Mouse (Mus musculus) testis, postnatal 10 days (tissue): ENCODE data around the gene Slc22a14.
"Not testable (repeated sequence)": the region's sequence is repeated elsewhere in the genome, so short reads cannot be mapped to it uniquely, and the experiment has no call there.

Experiments used
- DNase-seq: peaks from one replicate; pipeline ENCODE4 v3.0.0; 2021; ENCODE audit warnings: low spot score

The Slc22a14 gene

DNA sequence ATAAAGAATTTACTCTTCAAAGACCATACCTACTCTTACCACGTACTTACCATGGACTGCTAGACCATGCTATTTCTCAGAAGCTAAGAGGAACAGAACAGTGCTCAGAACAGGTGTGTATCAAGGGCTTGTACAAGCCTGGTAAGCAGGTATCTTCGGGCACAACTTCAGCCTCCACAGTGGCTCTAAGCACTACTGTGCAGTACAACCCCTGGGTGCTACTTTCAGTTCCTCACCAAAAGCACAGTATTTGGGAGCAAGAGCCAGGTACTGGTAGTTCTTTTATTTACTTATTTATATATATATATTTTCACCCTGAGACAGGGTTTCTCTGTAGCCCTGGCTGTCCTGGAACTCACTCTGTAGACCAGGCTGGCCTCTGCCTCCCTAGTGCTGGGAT, 104.5 kb downstream of the Slc22a14 start:
- no peak for DNase-seq

DNA sequence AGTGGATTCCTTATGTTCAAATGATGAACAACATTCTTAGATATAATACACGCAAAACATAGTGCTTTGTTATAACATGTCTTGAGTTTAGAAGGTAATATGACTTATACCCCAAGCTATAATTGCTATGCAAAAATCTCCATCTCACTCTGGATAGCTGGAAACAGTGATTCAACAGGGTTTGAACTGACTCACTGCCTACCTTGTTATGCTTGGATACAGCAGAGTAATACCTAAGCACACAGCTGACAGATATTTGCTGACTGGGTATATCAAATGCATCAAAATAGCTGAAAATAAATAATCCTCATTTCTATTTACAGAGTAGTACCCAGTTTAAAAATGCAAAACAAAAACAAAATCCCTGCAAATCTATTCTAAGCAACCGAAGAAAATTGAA, 106.6 kb downstream of the Slc22a14 start:
- no peak for DNase-seq

DNA sequence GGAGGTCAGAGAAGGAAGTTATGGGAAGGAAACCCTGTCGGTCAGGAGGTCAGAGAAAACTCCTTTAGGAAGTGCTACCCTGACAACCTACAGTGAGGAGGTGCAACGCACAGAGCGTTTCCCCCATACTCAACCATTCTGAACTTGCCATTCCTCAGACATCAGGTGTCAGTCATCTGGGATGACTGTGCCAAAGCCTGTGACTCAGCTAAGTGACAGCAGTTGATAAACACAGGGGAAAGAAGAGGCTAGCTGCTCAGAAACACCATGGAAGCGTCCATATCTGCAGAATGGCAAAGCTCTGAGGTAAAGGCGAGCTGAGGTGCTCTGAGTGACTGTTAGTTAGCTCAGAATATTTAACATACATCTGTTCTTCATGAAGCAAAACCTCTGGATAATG, 107.2 kb downstream of the Slc22a14 start:
- no peak for DNase-seq

DNA sequence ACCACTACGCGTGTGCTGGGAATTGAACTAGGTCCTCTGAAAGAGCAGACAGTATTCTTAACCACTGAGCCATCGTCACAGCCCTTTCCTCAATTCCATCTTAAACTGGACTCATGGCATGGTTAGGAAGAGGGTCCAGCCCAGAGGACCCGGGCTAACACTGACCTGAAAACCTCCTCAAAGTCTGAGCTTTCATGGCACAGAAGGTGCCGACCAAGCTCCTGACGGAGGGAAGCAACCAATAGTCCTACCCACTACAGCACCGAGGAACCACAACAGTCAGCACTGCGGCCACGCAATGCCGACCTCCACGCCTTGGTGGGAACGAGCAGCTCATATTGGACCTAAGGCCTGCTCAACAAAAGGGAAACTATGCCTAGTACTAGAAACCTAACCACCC, 109.2 kb downstream of the Slc22a14 start:
- DNase-seq: no peak

DNA sequence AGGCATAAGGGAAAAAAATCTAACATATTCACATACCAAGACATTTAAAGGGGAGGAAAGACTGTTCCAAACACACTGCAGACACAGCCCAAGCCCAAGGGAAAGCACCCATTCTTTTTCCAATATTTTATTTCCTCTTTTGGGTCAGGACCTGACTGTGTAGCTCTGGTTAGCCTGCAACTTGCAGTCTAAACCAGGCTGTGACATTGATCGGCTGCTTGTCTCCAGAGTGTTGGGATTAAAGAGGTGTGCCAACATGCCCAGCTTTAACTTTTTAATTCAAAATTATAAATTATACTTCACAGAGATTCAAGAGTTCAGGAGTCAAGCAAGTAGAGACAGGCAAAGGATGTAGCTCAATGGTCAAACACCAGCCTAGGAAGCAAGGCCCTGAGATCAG, 110.3 kb downstream of the Slc22a14 start:
- DNase-seq: no peak

- no peak for DNase-seq
These were observed 111.2 kb downstream of the Slc22a14 start for GRCm38 (mm10) chr9:119254187-119254586.

GRCm38 (mm10) chr9:119247996-119248395, 117.4 kb downstream of the Slc22a14 start:
- DNase-seq: no peak

DNA sequence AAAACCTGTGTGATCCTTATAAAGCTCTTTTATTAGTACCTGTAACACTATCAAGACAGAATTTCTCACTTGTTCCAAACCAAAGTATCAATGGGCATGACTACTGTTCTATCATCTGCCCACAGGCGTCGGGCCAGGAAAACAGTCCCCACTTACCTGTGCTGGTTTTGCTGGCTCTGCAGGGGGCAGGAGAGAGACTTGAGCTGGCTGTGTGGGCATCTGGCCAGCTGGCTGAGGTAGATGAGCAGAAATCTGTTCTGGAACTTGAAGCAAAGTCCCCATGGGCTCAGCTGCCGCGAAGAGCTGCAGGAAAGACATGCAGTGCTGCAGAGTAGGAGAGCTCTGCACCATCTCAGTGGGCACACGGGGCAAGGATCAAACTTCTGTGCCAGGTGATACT, 118.5 kb downstream of the Slc22a14 start:
- DNase-seq: peak; percentile 60

GRCm38 (mm10) chr9:119243981-119244380, 121.4 kb downstream of the Slc22a14 start:
- DNase-seq: no peak

DNA sequence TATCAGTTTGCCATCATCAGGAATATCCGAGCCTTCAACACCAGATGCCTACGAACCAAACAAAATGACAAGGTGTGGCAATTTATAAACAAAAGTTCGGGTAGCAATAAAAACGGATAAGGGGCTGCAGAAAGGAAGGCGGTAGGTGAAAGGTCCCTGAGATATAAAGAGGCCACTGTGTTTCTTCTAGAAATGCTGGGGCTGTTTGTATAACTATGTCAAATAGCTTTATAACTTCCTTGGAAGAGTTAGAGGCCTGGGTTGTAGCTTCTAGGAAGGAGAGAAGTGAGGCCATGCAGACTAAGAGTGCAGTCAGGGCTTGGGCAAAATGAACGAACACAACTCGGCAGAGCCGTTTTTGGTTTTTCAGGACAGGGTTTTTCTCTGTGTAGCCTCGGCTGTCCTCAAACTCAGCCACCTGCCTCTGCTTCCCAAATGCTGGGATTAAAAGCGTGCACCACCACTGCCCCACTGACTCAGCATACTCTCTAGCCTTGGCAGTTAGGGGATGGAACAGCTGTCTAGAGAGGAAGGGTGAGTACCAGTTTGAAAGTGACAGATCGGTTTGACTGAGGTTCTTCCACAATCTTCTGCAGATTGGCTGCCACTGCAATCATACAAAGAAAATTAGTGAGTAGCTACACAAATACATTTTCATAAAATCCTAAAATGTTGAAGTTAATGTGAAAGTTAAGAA, 124.0 kb downstream of the Slc22a14 start:
- DNase-seq: no peak

DNA sequence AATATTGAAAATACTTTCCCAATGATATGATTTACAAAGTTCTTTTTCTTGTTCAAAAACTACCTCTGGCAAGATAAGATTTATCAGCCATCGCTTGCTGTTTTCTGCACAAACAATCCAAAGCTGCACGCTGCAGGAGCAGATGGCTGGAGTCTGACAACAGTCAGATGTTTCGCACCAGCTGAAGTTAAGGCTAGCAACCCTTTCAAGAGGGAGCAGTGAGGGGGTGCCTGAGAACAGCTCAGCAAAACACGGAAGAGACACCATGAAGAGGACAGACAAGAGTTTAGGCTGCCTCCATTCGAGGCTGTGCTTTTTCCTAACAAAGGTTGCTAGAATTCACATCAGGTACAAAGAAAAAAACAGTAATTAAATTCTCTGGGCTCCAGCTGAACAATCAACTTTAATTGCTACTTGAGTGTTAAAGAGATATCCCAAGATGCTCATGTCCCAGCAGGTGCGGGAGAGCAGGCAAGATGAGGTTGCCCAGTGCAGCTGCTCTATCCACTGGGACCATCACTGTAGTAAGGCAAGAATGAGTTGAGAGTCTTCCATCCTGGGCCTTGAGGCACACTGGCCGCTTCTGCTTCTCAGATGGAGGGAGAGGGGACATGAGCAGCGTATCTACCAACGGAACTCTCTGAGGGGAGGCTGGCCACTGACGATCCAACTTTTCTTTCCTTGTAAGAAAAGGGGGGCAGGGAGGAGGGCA, 124.9 kb downstream of the Slc22a14 start:
- DNase-seq: no peak

DNA sequence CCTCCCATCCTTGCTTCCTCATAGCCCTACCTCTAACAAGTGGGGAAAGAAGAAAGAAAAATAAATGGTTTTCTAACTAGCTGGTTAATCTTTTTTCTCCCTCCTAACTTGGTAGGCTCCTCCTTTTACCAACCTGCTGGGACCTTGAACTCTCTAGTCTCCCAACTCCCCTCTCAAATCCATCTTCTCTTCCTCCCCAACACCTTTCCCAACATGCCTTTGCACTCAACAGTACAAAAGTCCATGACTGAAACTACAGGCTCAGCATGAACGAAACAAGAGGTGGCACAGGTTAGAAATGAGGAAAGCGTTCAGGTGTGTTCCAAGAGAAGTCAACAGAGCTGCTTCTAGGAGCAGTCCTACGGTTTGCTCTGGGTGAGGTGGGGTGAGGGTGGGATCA, 126.1 kb downstream of the Slc22a14 start:
- no peak for DNase-seq

GRCm38 (mm10) chr9:119238796-119239195, 126.6 kb downstream of the Slc22a14 start:
- no peak for DNase-seq

DNA sequence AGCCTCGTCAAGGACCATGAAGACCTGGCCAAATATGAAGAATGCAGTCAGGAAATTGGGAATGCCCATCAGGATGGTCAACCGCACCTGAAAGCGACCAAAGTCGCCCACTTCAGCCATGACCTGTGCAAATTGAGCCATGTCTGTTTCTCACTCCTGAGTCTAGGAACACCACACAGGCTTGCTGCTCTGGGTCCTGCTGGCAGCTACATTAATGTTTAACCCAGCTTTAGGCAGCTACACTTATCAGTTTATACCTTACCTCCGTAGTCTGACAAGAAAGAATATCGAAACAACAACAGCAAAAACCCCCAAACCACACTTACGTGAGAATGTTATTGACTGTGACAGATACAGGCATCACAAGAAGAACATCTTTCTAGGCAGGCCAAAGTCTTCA, 133.8 kb downstream of the Slc22a14 start:
- no peak for DNase-seq

DNA sequence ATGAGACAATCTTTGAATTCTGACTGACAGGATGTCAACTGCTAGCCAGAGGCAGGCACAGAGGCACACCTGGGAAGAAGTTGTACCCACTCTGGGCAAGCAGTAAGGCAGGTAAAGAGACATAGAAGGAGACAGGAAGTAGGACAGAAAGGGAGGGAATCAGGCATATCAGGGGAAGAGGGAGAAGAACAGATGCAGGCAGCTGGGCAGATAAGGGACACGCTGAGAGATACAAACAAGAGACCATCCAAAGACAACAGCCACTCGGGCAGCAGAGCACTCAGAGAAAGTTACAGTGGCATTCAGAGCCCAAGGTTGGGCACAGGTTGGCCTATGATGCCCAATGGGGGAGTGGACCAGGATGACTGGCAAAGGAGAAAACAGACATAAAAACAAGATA, 134.5 kb downstream of the Slc22a14 start:
- no peak for DNase-seq

- no peak for DNase-seq
These were observed 145.1 kb downstream of the Slc22a14 start for GRCm38 (mm10) chr9:119220249-119220648.

- DNase-seq: no peak
These were observed 145.7 kb downstream of the Slc22a14 start for GRCm38 (mm10) chr9:119219667-119220066.

DNA sequence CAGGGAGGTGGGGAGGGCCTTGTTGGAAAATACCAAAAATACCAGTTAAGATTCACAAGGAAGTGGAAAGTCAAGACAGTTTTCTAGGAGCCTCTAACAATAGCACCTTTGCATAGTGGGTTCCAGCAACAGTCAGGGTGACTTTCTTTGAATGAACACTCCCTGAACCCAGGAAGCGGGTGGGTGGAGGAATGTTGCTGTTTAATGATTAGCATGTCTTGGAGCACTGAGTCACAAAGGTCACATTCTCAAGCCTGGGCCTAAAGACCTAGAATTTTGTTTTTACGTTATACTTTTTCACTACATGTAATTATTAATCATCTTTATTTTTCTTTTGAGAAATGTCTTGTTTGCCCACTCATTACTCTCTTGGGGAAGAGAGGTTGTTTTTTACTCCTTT, 150.0 kb downstream of the Slc22a14 start:
- not testable (repeated sequence) for DNase-seq

GRCm38 (mm10) chr9:119214601-119215000, 150.8 kb downstream of the Slc22a14 start:
- no peak for DNase-seq

DNA sequence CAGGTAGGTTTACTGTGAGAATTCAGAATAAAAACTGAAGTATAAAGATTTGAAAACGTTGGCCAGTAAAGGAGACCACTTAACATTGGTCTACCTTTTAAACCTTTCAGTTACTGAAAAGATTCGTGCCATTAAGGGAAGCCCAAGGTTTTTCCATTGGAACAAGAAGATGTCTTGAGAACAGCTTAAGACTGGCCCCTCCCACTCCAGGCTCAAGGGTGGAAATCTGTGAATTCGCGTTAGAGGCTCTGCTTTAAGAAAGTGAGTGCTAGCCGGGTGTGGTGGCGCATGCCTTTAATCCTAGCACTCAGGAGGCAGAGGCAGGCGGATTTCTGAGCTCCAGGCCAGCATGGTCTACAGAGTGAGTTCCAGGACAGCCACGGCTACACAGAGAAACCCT, 152.4 kb downstream of the Slc22a14 start:
- no peak for DNase-seq

DNA sequence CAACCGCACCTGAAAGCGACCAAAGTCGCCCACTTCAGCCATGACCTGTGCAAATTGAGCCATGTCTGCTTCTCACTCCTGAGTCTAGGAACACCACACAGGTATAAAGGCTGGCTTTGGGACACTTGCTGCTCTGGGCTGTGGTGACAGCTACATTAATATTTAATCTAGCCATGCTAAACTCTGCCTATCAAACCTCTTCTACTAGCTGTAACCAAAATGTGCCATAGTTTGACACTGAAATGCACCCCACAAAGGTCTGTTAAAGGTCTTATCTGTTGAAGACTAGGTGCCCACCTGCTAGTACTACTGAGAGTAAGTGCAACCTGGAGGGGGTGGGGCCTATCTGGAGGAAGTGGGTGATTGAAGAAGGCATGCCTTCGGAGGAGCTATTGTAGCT, 156.4 kb downstream of the Slc22a14 start, which contains the start of gene Slc22a13:
TSS of gene Slc22a13 (minus strand) at position 101 of the 400 bp plus-strand sequence.
- DNase-seq: no peak

DNA sequence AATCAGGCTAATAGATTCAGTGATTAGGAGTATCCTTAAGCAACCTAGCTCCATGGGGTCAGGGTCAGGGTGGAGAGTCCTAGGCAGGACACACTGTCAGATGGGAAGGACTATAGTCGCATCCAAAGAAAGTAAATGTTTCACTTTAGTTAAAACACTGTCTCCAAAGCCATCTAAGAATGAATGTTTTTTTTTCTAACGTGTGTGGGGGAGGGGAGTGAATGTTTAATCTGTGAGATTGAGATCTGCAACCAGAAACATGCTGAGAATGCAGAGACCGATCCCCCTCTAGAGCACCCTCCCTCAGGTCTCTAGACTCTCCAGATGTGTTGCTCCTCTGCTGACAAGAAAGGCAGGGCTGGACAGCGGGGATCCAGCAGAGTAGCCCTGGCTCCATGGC, 158.2 kb downstream of the Slc22a14 start:
- DNase-seq: no peak

- no peak for DNase-seq
These were observed 158.7 kb downstream of the Slc22a14 start for GRCm38 (mm10) chr9:119206666-119207065.

- DNase-seq: no peak
These were observed 159.6 kb downstream of the Slc22a14 start for GRCm38 (mm10) chr9:119205756-119206155.
